Comparison of ENCODE assay signal across 15 mouse cellular contexts in genomic region chr14:98877956-98878355, GRCm38 (mm10).
"Had no signal": no experiment of that assay in that cellular context is flagged by ENCODE, and none has a peak within 500 bp of the region (broad histone marks: within the 10 kb centered on the region; RNA-seq: fewer than 3 reads in every experiment).

No protein-coding gene starts in this region.

- DNase-seq: kidney, postnatal 10 days; kidney, postnatal 4 days; left cerebral cortex, postnatal 4 days; lung, embryonic 14.5 days; lung, postnatal 10 days; lung, postnatal 4 days; right cerebral cortex, adult 18-20 months; right cerebral cortex, postnatal 25 days; thymus, postnatal 36 days had no signal

- H3K4me1 ChIP-seq: limb, embryonic 13.5 days; liver, embryonic 12.5 days; midbrain, embryonic 10.5 days; midbrain, embryonic 15.5 days; neural tube, embryonic 13.5 days had no signal

- H3K9ac ChIP-seq: limb, embryonic 13.5 days; liver, embryonic 12.5 days; lung, embryonic 14.5 days; midbrain, embryonic 15.5 days; neural tube, embryonic 13.5 days had no signal

- H3K27me3 ChIP-seq: limb, embryonic 13.5 days; liver, embryonic 12.5 days; midbrain, embryonic 15.5 days; neural tube, embryonic 13.5 days had no signal

- H3K4me2 ChIP-seq: limb, embryonic 13.5 days; liver, embryonic 12.5 days; lung, embryonic 14.5 days; midbrain, embryonic 15.5 days; neural tube, embryonic 13.5 days had no signal

- H3K9me3 ChIP-seq: limb, embryonic 13.5 days; liver, embryonic 12.5 days; midbrain, embryonic 10.5 days; midbrain, embryonic 15.5 days; neural tube, embryonic 13.5 days had no signal

- H3K4me3 ChIP-seq: layer of hippocampus, adult 2 months; limb, embryonic 13.5 days; liver, embryonic 12.5 days; midbrain, embryonic 10.5 days; midbrain, embryonic 15.5 days; neural tube, embryonic 13.5 days had no signal

- H3K27ac ChIP-seq: layer of hippocampus, adult 2 months; limb, embryonic 13.5 days; liver, embryonic 12.5 days; midbrain, embryonic 10.5 days; midbrain, embryonic 15.5 days; neural tube, embryonic 13.5 days had no signal

- ATAC-seq: liver, embryonic 12.5 days; midbrain, embryonic 15.5 days had no signal

- H3K36me3 ChIP-seq: limb, embryonic 13.5 days; liver, embryonic 12.5 days; midbrain, embryonic 10.5 days; midbrain, embryonic 15.5 days; neural tube, embryonic 13.5 days had no signal
